Mouse (Mus musculus) G1E (cell line): ENCODE measurements around the gene Twf2. TPM values are rescaled to one million over a fixed set of nuclear protein-coding genes. Genes with fewer than 3 reads are reported as not detected.
"Not testable (repeated sequence)": the region's sequence is repeated elsewhere in the genome, so short reads cannot be mapped to it uniquely, and the experiment has no call there.

Experiments used
- ATAC-seq: 2 replicates; pipeline ENCODE4 v1.8.0; 2016; ENCODE audit warnings: mild to moderate bottlenecking; ENCODE audit not compliant: insufficient number of reproducible peaks, poor library complexity, low FRiP score, severe bottlenecking; ENCODE audit errors: extremely low read depth
- DNase-seq: peaks from one replicate; pipeline ENCODE4 v3.0.0; 2012; ENCODE audit warnings: low spot score
- H3K27me3 ChIP-seq: 2 replicates; pipeline ENCODE4 v1.6.1; 2012; ENCODE audit warnings: mild to moderate bottlenecking, low read length, inconsistent platforms; ENCODE audit not compliant: insufficient read depth
- H3K36me3 ChIP-seq: replicated peaks from 2 replicates; pipeline ENCODE3; 2012; ENCODE audit warnings: mild to moderate bottlenecking, inconsistent platforms
- H3K4me1 ChIP-seq: 2 replicates; pipeline ENCODE4 v1.6.1; 2012; ENCODE audit warnings: low read depth, low read length, inconsistent platforms, mixed read lengths; ENCODE audit not compliant: insufficient read depth
- H3K4me3 ChIP-seq: 2 replicates; pipeline ENCODE4 v1.5.1; 2012; ENCODE audit warnings: low read depth, mild to moderate bottlenecking, inconsistent platforms, low read length, moderate library complexity, mixed read lengths
- H3K9me3 ChIP-seq: replicated peaks from 2 replicates; pipeline ENCODE4 v1.6.1; 2012; ENCODE audit warnings: inconsistent platforms
- CTCF ChIP-seq: IDR thresholded peaks from 2 replicates; pipeline ENCODE4 v1.5.1; 2012; ENCODE audit warnings: low read depth, low read length, inconsistent platforms, mixed read lengths
- GATA1 ChIP-seq: IDR thresholded peaks from 2 replicates; pipeline ENCODE4 v1.6.1; 2012; ENCODE audit warnings: borderline replicate concordance, low read length, inconsistent platforms, mixed read lengths
- GATA2 ChIP-seq: IDR thresholded peaks from 2 replicates; pipeline ENCODE4 v1.6.1; 2012; ENCODE audit warnings: low read depth, low read length, inconsistent platforms, borderline replicate concordance
- POLR2AphosphoS5 ChIP-seq: IDR thresholded peaks from 2 replicates; pipeline ENCODE4 v1.6.1; 2012; ENCODE audit warnings: low read depth, low read length, inconsistent platforms; ENCODE audit not compliant: insufficient replicate concordance
- TAL1 ChIP-seq: conservative IDR thresholded peaks from 2 replicates; pipeline ENCODE4 v1.6.1; 2012; ENCODE audit warnings: low read depth, low read length, inconsistent platforms, mixed read lengths
- polyA plus RNA-seq: library from polyadenylated mRNA; stranded (reverse); fragments of >175 nt; gene quantifications from 2 replicates; pipeline ENCODE4 v1.2.3, GENCODE M21; 2012
- total RNA-seq, 2 experiments: library from RNA; stranded (forward) in 1 of 2; stranded (reverse) in 1 of 2; fragments of 200-1000 nt in 1 of 2; fragments of >200 nt in 1 of 2; fragmentation: Nextera tagmentation in 1 of 2; gene quantifications; 2 replicates each; pipeline ENCODE4 v1.2.3; 2014 to 2017

Twf2 gene
- total and polyA plus RNA-seq, 3 experiments = 17.5 to 38.6 (median 35.7) TPM

DNA sequence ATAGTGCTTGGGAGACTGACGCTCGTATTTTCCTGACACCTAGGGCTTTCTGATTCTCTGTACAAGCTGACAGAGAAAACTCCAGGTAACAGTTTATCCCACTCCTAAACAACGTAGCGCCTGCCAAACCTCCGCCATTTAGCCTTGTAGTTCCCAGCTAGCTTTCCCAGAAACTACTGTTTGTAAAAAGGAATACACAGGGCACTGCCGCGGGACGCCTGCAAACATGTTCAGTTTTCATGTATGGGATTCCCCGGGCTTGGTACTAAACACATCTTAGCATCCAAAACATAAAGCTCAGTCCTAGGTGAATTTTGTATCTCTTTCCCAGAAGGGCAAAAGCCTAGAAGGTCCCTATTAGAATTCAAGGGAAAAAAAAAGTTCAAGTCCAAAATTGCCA is 43.7 kb upstream of the Twf2 start:
- no peak for TF ChIP-seq TAL1
- TF ChIP-seq GATA2 = no peak
- TF ChIP-seq POLR2AphosphoS5 = no peak
- TF ChIP-seq CTCF = no peak
- TF ChIP-seq GATA1 = no peak
- Histone ChIP-seq H3K4me1 (peaks cover 21% of the 10 kb centered on the region), H3K4me3 (peak overlapping the region; percentile 76; the same call in 1 of the 2 replicates), H3K9me3 (no peaks in the 10 kb centered on the region), H3K27me3 (peaks cover 14% of the 10 kb centered on the region; the same call in 1 of the 2 replicates), H3K36me3 (peaks cover 24% of the 10 kb centered on the region)
- no peak for DNase-seq
- no peak for ATAC-seq

GRCm38 (mm10) chr9:106159784-106160301 is 43.1 kb upstream of the Twf2 start:
- H3K4me1 ChIP-seq = peaks cover 21% of the 10 kb centered on the region
- ATAC-seq (peak; percentile 89), DNase-seq (peak; percentile 72)
- H3K9me3 ChIP-seq = no peaks in the 10 kb centered on the region
- TF ChIP-seq GATA1 = no peak
- TF ChIP-seq POLR2AphosphoS5 = no peak
- TF ChIP-seq GATA2 = no peak
- TF ChIP-seq TAL1 = no peak
- no peak for TF ChIP-seq CTCF
- H3K27me3 ChIP-seq = peaks cover 14% of the 10 kb centered on the region; the same call in 1 of the 2 replicates
- peaks cover 24% of the 10 kb centered on the region for H3K36me3 ChIP-seq
- H3K4me3 ChIP-seq = peak overlapping the region; percentile 76

DNA sequence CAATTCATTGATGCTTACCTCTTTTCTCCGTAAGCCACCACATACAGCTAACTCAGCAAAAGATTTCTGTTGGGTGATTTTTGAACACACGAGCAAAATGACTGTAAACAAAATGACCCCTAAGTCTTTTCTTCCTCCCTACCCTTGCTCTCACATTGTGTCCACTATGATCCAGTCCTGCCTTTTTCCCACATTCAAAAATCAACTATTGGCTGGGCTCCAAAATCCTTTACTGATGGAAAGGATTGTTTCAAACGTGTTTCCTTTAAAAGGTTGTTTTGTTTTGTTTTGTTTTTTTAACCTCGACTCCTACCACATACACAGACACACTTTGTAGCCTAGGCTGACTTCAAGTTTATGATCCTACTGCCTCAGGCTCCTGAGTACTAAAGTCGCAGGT is 42.5 kb upstream of the Twf2 start:
- Histone ChIP-seq H3K9me3 (no peaks in the 10 kb centered on the region), H3K4me1 (peaks cover 21% of the 10 kb centered on the region), H3K4me3 (peak overlapping the region; percentile 76), H3K27me3 (peaks cover 17% of the 10 kb centered on the region), H3K36me3 (peaks cover 21% of the 10 kb centered on the region)
- ATAC-seq (no peak), DNase-seq (no peak)
- TF ChIP-seq CTCF = no peak
- no peak for TF ChIP-seq POLR2AphosphoS5
- no peak for TF ChIP-seq GATA1
- no peak for TF ChIP-seq TAL1
- no peak for TF ChIP-seq GATA2

GRCm38 (mm10) chr9:106166709-106167108 is 36.2 kb upstream of the Twf2 start:
- DNase-seq (no peak), ATAC-seq (no peak)
- Histone ChIP-seq H3K4me1 (peaks cover 9% of the 10 kb centered on the region), H3K27me3 (peaks cover 14% of the 10 kb centered on the region; the same call in 1 of the 2 replicates), H3K9me3 (no peaks in the 10 kb centered on the region), H3K4me3 (no peak overlapping the region), H3K36me3 (no peaks in the 10 kb centered on the region)
- TF ChIP-seq TAL1 (no peak), GATA1 (no peak), CTCF (no peak), GATA2 (no peak), POLR2AphosphoS5 (no peak)

GRCm38 (mm10) chr9:106167241-106167640 is 35.7 kb upstream of the Twf2 start:
- ATAC-seq = no peak
- DNase-seq = no peak
- no peaks in the 10 kb centered on the region for H3K9me3 ChIP-seq
- TF ChIP-seq GATA2 (no peak), POLR2AphosphoS5 (no peak), CTCF (no peak), GATA1 (no peak), TAL1 (no peak)
- H3K4me1 ChIP-seq = peaks cover 9% of the 10 kb centered on the region
- H3K27me3 ChIP-seq = peaks cover 14% of the 10 kb centered on the region; the same call in 1 of the 2 replicates
- H3K36me3 ChIP-seq = no peaks in the 10 kb centered on the region
- no peak overlapping the region for H3K4me3 ChIP-seq

DNA sequence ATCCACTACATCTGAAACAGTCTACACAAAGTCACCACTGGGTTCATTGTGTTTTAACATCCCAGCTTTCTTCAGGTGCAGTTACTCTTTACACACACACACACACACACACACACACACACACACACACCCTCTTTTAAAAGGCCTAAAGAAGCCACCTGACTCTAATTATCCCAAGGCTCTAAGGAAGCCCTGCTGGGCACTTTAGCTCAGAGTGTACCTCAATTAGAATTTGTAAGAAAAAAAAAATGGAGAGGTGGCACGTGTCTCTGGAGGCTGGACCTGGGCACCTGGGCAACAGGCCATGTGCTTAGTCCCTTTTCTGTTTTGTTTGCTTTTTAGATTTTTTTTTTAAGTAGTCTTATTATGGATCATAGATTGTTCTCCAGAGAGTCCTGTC is 35.2 kb upstream of the Twf2 start:
- ATAC-seq = no peak

DNA sequence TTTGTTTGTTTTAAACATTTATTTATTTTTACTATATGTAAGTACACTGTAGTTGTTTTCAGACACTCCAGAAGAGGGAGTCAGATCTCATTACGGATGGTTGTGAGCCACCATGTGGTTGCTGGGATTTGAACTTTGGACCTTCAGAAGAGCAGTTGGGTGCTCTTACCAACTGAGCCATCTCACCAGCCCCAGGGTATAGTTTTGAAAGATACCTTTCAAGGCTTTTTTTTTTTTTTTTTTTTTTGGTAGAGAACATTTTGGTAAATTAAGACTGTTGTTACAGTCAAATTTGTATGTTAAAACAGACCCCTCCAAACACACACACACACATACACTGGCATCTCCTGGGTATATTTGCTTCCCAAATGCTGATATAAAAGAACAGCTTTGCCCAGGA is 33.9 kb upstream of the Twf2 start:
- not testable (repeated sequence) for H3K36me3 ChIP-seq, H3K27me3 ChIP-seq, ATAC-seq, H3K9me3 ChIP-seq, DNase-seq, H3K4me3 ChIP-seq
- H3K4me1 ChIP-seq = peaks cover 22% of the 10 kb centered on the region

More for the DNA sequence above, 35.2 kb upstream of the Twf2 start:
- Histone ChIP-seq H3K9me3 (no peaks in the 10 kb centered on the region), H3K36me3 (no peaks in the 10 kb centered on the region), H3K4me1 (peaks cover 9% of the 10 kb centered on the region), H3K27me3 (peaks cover 14% of the 10 kb centered on the region; the same call in 1 of the 2 replicates), H3K4me3 (no peak overlapping the region)
- TF ChIP-seq GATA2 = no peak
- no peak for TF ChIP-seq TAL1
- no peak for TF ChIP-seq CTCF
- no peak for TF ChIP-seq GATA1
- no peak for TF ChIP-seq POLR2AphosphoS5
- no peak for DNase-seq
